Mouse (Mus musculus): Measurements from ENCODE around the gene Cd59b.

GRCm38 (mm10) chr2:104038236-104038635 is 31.4 kb upstream of the Cd59b start:
- TF ChIP-seq CTCF (IDR thresholded peaks at IDR 0.05; ENCODE audit: borderline replicate concordance, control insufficient read depth, extremely low read depth, insufficient read depth, low read length, poor library complexity) (no peak), POLR2A (IDR thresholded peaks at IDR 0.05; ENCODE audit: control insufficient read depth, extremely low read depth, insufficient read depth, low read length, poor library complexity) (no peak)
